Mouse (Mus musculus): Measurements from ENCODE around the gene Ccdc80.

The Ccdc80 gene

DNA sequence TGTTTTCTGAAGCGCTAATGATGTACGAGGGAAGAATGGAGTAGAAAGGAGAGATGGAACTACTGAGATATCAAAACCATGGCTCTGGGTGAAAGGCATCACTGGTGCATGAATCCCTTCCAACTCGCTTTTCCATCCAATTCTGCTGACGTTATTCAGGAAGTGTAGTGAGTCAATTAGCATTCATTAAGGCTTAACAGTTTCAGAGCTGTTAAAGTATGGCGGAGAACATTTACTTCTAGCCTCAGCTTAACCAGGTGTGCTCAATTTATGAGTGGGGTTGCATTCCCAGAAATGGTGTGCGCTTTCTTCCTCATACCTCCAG lies 5.6 kb downstream of the Ccdc80 start:
- H3K27me3 ChIP-seq (ENCODE audit: insufficient read depth, low read length) = peaks cover 20% of the 10 kb centered on the region
- H3K4me3 ChIP-seq (replicated peaks; ENCODE audit: low read length) = no peak overlapping the region
- no peaks in the 10 kb centered on the region for H3K9me3 ChIP-seq (ENCODE audit: low read length)
- H3K36me3 ChIP-seq (ENCODE audit: insufficient read depth, low read length) = no peaks in the 10 kb centered on the region
- TF ChIP-seq CTCF (conservative IDR thresholded peaks at IDR 0.05; ENCODE audit: low read length) = no peak
- TF ChIP-seq POU5F1 (IDR thresholded peaks at IDR 0.05; ENCODE audit: borderline replicate concordance, low read length) = no peak
- TF ChIP-seq NANOG (IDR thresholded peaks at IDR 0.05; ENCODE audit: borderline replicate concordance, low read length) = no peak
- peaks cover 16% of the 10 kb centered on the region for H3K4me1 ChIP-seq (replicated peaks; ENCODE audit: low read depth, low read length)

DNA sequence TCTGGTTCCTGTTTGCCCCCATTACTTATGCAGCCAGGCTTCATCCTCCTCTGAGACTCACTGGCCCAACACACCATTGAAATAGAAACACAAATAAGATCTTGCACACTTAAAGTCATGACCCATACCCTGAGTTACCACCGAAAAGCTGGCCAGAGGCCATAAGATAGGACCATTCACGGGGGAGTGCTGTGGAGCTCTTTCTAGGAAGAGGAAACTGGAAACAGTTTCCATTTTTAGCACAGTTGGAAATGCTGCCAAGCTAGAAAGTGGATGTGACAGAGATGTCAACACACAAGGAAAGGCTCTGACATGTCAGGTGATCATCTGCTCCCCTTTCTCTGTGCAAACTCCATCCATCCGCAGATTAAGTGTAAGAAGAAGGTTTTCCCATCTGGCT lies 7.7 kb downstream of the Ccdc80 start:
- no peak for TF ChIP-seq CTCF (conservative IDR thresholded peaks at IDR 0.05; ENCODE audit: low read length)
- no peak for TF ChIP-seq NANOG (IDR thresholded peaks at IDR 0.05; ENCODE audit: borderline replicate concordance, low read length)
- no peak for TF ChIP-seq POU5F1 (IDR thresholded peaks at IDR 0.05; ENCODE audit: borderline replicate concordance, low read length)
- H3K4me1 ChIP-seq (replicated peaks; ENCODE audit: low read depth, low read length) = peaks cover 10% of the 10 kb centered on the region
- H3K9me3 ChIP-seq (ENCODE audit: low read length) = no peaks in the 10 kb centered on the region
- H3K36me3 ChIP-seq (ENCODE audit: insufficient read depth, low read length) = no peaks in the 10 kb centered on the region
- no peak overlapping the region for H3K4me3 ChIP-seq (replicated peaks; ENCODE audit: low read length)
- peaks cover 1% of the 10 kb centered on the region; the same call in 1 of the 2 replicates for H3K27me3 ChIP-seq (ENCODE audit: insufficient read depth, low read length)

DNA sequence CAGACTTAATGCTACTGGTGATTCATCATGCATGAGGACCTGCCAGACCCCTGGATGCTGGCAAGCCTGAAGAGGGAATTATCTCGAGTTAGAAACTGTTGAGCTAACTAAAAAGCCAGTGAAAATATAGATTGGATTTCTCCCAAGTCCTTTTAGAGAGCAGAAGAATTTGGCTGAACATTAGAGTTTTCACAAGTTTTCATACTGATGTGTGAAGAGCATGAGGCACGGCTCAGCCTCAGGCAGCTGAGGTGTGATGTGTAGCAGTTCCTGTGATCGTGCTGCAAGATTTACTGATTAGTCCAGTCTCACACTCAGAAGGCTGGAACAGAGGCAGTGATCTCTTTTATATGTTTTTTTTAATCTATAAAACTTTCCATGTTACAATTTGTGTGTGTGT lies 11.8 kb downstream of the Ccdc80 start:
- TF ChIP-seq POU5F1 (IDR thresholded peaks at IDR 0.05; ENCODE audit: borderline replicate concordance, low read length) (no peak), CTCF (conservative IDR thresholded peaks at IDR 0.05; ENCODE audit: low read length) (no peak), NANOG (IDR thresholded peaks at IDR 0.05; ENCODE audit: borderline replicate concordance, low read length) (no peak)
- H3K27me3 ChIP-seq (ENCODE audit: insufficient read depth, low read length) = no peaks in the 10 kb centered on the region
- H3K4me3 ChIP-seq (replicated peaks; ENCODE audit: low read length) = no peak overlapping the region
- H3K4me1 ChIP-seq (replicated peaks; ENCODE audit: low read depth, low read length) = no peaks in the 10 kb centered on the region
- H3K36me3 ChIP-seq (ENCODE audit: insufficient read depth, low read length) = no peaks in the 10 kb centered on the region
- H3K9me3 ChIP-seq (ENCODE audit: low read length) = no peaks in the 10 kb centered on the region

DNA sequence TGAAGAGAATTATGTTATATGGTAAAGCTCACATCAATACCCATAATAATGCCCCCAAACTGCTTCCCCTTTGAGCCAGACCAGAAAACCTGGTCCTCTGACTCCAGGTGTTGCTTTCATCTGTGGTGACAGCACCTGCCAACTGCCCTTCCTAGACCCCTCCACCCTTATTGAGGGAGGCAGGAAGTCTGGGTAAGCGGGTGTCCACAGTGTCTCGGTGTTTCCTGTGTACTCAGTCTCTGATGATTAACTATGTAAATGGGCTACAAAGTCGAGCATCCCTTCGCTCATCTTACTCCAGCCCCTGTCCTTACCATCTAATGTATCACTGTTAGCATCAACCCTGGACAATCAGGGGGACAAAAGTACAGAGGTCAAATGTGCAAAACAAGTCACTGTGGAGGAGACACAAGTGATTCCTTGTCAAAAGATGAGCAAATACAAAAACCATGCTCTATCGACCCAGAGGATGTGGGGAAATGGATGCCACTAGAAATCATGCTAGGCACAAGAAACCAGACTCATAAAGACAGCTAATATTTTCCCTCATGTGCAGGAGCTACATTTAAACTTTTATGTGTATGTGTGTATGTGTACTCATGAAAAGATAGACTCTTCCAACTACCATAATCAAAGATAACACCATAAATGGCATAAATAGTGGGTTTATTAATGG lies 15.1 kb downstream of the Ccdc80 start:
- H3K4me1 ChIP-seq (replicated peaks; ENCODE audit: low read depth, low read length) = no peaks in the 10 kb centered on the region
- H3K4me3 ChIP-seq (replicated peaks; ENCODE audit: low read length) = no peak overlapping the region
- TF ChIP-seq CTCF (conservative IDR thresholded peaks at IDR 0.05; ENCODE audit: low read length) (no peak), NANOG (IDR thresholded peaks at IDR 0.05; ENCODE audit: borderline replicate concordance, low read length) (no peak), POU5F1 (IDR thresholded peaks at IDR 0.05; ENCODE audit: borderline replicate concordance, low read length) (no peak)
- H3K27me3 ChIP-seq (ENCODE audit: insufficient read depth, low read length) = no peaks in the 10 kb centered on the region
- no peaks in the 10 kb centered on the region for H3K36me3 ChIP-seq (ENCODE audit: insufficient read depth, low read length)
- H3K9me3 ChIP-seq (ENCODE audit: low read length) = no peaks in the 10 kb centered on the region

DNA sequence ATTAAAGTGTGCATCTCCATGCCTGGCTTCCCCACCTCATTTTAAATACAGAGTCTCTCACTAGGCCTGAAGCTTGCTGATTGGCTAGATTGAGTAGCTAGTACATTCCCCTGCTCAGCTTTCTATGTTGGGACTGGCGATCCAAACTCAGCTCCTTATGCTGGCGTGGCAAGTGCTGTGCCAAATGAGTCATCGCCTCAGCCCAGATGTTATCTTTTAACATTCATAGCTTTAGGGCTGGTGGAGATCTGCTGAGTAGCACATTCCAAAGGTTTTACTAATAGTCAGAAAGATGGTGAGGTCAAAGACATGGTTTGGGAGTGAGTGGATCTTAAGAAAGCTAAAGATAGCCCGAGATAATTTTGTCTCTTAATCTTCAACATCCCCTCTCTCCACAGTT lies 17.3 kb downstream of the Ccdc80 start:
- Histone ChIP-seq H3K27me3 (ENCODE audit: insufficient read depth, low read length) (no peaks in the 10 kb centered on the region), H3K9me3 (ENCODE audit: low read length) (no peaks in the 10 kb centered on the region), H3K36me3 (ENCODE audit: insufficient read depth, low read length) (no peaks in the 10 kb centered on the region), H3K4me3 (replicated peaks; ENCODE audit: low read length) (no peak overlapping the region), H3K4me1 (replicated peaks; ENCODE audit: low read depth, low read length) (no peaks in the 10 kb centered on the region)
- TF ChIP-seq NANOG (IDR thresholded peaks at IDR 0.05; ENCODE audit: borderline replicate concordance, low read length) (no peak), CTCF (conservative IDR thresholded peaks at IDR 0.05; ENCODE audit: low read length) (no peak)

DNA sequence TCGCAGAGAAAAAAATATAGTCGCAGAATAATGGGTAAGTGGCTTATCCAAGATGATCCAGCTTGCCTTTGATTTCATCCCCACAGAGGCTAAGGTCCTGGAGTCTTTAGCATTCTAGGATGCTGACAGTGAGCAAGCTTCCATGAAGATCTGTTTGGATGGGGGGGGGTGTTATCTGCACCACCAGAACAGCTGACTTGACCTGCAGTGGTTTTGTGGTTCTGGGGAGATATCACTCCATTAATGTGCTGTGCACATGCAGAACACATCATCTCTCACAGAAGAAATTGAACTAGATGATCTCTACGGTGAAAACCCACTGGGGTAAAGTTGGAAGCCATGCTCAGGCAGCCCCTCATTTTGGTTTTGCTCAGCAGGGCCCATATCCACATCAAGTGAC lies 24.0 kb downstream of the Ccdc80 start:
- no peak for TF ChIP-seq NANOG (IDR thresholded peaks at IDR 0.05; ENCODE audit: borderline replicate concordance, low read length)
- TF ChIP-seq CTCF (conservative IDR thresholded peaks at IDR 0.05; ENCODE audit: low read length) = no peak
- TF ChIP-seq POU5F1 (IDR thresholded peaks at IDR 0.05; ENCODE audit: borderline replicate concordance, low read length) = no peak
- no peaks in the 10 kb centered on the region for H3K4me1 ChIP-seq (replicated peaks; ENCODE audit: low read depth, low read length)
- H3K27me3 ChIP-seq (ENCODE audit: insufficient read depth, low read length) = no peaks in the 10 kb centered on the region
- H3K9me3 ChIP-seq (ENCODE audit: low read length) = no peaks in the 10 kb centered on the region
- no peaks in the 10 kb centered on the region for H3K36me3 ChIP-seq (ENCODE audit: insufficient read depth, low read length)
- no peak overlapping the region for H3K4me3 ChIP-seq (replicated peaks; ENCODE audit: low read length)

DNA sequence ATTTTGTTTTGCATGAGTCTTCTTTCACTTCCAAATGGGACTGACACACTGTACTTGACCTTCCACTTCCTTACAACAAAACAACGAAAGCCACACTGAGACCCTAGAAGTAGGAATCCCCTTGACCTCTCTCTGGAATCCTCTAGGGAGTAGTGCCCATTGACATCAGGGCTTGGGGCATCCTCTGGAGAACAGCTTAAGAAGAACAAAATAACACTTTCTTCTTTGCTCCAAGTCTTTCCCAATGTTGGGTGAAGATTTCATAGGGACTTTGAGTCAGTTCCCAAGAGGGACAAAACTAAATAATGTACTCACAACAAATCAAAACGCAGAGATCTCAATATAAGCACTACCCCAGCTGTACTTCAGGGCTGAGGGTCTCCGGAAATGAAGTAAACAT lies 25.6 kb downstream of the Ccdc80 start:
- TF ChIP-seq CTCF (conservative IDR thresholded peaks at IDR 0.05; ENCODE audit: low read length) (no peak), POU5F1 (IDR thresholded peaks at IDR 0.05; ENCODE audit: borderline replicate concordance, low read length) (no peak), NANOG (IDR thresholded peaks at IDR 0.05; ENCODE audit: borderline replicate concordance, low read length) (no peak)
- H3K4me3 ChIP-seq (replicated peaks; ENCODE audit: low read length) = no peak overlapping the region
- no peaks in the 10 kb centered on the region for H3K36me3 ChIP-seq (ENCODE audit: insufficient read depth, low read length)
- no peaks in the 10 kb centered on the region for H3K27me3 ChIP-seq (ENCODE audit: insufficient read depth, low read length)
- no peaks in the 10 kb centered on the region for H3K4me1 ChIP-seq (replicated peaks; ENCODE audit: low read depth, low read length)
- no peaks in the 10 kb centered on the region for H3K9me3 ChIP-seq (ENCODE audit: low read length)

DNA sequence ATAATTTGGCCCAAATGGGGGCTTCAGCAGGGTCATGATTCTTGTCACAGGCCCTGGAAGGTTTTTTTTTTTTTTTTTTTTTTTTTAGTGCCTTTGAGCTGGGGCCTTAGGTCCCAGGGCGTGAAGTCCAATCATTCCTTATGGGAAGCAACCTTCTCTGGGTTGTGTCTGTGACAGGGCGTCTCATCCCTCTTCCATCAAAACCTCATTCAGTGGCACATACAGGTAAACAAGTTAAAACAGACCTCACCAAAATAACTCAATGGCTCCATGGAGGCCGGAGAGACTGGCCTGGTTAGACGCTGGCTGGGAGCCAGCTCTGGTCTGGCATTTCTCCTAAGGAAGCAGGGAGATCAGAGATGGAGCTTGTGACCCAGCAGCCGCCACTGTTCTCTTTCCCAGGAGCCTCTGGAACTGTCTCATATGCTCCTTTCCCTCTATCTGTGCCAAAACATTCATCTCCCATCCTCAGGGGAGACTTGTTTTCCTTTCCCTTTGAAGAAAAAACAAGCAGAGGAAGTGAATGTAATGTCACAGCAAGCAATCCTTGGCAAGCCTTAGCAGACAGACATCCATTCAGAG lies 27.7 kb downstream of the Ccdc80 start:
- TF ChIP-seq POU5F1 (IDR thresholded peaks at IDR 0.05; ENCODE audit: borderline replicate concordance, low read length) (no peak), NANOG (IDR thresholded peaks at IDR 0.05; ENCODE audit: borderline replicate concordance, low read length) (no peak), CTCF (conservative IDR thresholded peaks at IDR 0.05; ENCODE audit: low read length) (no peak)
- H3K4me1 ChIP-seq (replicated peaks; ENCODE audit: low read depth, low read length) = no peaks in the 10 kb centered on the region
- H3K27me3 ChIP-seq (ENCODE audit: insufficient read depth, low read length) = no peaks in the 10 kb centered on the region
- H3K4me3 ChIP-seq (replicated peaks; ENCODE audit: low read length) = no peak overlapping the region
- no peaks in the 10 kb centered on the region for H3K9me3 ChIP-seq (ENCODE audit: low read length)
- H3K36me3 ChIP-seq (ENCODE audit: insufficient read depth, low read length) = no peaks in the 10 kb centered on the region

DNA sequence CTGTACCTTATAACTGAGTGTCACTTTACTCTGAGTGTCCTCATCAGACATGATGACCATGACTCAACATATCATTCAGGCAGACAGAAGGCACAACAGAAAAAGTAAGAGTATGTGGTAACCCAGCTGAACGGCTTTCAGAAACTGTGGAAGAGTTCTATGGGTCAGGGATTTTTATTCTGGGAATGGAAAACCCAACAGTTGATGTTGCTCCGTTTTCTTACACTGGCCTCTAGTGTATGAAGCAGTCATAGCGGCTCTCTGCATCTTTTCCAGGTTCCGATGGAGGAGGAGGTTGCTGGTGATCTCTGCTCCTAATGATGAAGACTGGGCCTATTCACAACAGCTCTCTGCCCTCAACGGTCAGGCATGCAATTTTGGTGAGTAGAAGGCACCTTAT lies 29.4 kb downstream of the Ccdc80 start:
- H3K27me3 ChIP-seq (ENCODE audit: insufficient read depth, low read length) = no peaks in the 10 kb centered on the region
- no peaks in the 10 kb centered on the region for H3K4me1 ChIP-seq (replicated peaks; ENCODE audit: low read depth, low read length)
- H3K9me3 ChIP-seq (ENCODE audit: low read length) = no peaks in the 10 kb centered on the region
- no peak overlapping the region for H3K4me3 ChIP-seq (replicated peaks; ENCODE audit: low read length)
- TF ChIP-seq NANOG (IDR thresholded peaks at IDR 0.05; ENCODE audit: borderline replicate concordance, low read length) (no peak), CTCF (conservative IDR thresholded peaks at IDR 0.05; ENCODE audit: low read length) (peak; percentile 45)
- no peaks in the 10 kb centered on the region for H3K36me3 ChIP-seq (ENCODE audit: insufficient read depth, low read length)
